Mouse (Mus musculus) frontal cortex, postnatal 10 days (tissue): ENCODE results near the gene Slc25a18.
A peak's percentile ranks its signal among the peaks of the same experiment; 100 is the strongest.
"Not testable (repeated sequence)": the region's sequence is repeated elsewhere in the genome, so short reads cannot be mapped to it uniquely, and the experiment has no call there.

Experiments used
- DNase-seq, 2 experiments: peaks; one replicate each; pipeline ENCODE4 v3.0.0; 2022; ENCODE audit warnings: low spot score in 2 of 2, mixed read lengths in 1 of 2

Slc25a18 gene

DNA sequence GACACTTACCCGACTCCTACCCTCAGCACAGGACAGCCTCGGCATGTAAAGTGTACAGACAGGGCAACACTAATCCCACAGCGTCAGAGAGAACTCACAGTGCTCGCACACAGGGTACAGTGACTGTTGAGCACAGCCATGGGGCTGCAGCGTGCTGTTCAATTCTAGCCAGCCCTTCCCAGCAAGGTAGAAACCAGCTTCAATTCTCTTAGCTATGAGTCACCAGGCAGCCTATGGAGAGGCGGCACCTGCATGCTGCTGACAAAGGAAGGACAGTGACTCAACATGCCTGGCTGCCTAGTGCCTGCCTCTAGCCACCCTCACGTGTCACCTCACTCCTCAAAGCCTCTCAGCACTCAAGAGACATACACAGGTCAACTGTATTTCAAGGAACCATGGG, 24.6 kb downstream of the Slc25a18 start:
- no peak for DNase-seq

GRCm38 (mm10) chr6:120798905-120799304, 25.5 kb downstream of the Slc25a18 start:
- no peak for DNase-seq

- DNase-seq = no peak
Measured at GRCm38 (mm10) chr6:120799581-120800041, 26.2 kb downstream of the Slc25a18 start.

DNA sequence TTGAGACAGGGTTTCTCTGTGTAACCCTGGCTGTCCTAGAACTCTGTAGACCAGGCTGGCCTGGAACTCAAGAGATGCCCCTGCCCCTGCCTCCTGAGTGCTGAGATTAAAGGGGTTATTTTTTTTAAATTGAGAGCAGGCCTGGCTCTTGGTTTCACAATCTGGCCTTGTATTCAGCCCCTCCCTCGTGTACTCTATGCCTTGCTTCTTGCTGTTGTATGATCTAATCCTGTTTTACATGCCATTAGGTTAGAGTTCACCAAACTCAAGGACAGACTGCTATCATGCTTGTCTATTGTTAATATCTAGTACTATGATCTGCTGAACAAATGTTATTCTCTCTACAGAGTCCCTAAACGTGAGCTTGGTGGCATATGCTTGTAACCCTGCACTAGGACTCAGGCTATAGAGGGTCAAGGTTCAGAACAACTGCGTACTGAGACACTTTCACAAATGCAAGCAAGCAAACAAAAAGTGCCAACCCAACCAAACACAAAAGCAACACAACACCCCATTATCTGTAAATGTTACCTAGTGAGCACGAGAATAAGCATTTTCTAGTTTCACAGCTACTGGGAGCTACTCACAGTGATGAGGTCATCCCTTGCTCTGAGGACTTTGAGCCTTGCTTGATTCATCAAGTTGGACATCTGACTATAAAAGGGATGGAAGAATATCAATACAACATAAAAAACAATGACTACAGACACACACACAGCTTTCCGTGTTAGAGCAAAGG, 33.8 kb downstream of the Slc25a18 start:
- no peak for DNase-seq

DNA sequence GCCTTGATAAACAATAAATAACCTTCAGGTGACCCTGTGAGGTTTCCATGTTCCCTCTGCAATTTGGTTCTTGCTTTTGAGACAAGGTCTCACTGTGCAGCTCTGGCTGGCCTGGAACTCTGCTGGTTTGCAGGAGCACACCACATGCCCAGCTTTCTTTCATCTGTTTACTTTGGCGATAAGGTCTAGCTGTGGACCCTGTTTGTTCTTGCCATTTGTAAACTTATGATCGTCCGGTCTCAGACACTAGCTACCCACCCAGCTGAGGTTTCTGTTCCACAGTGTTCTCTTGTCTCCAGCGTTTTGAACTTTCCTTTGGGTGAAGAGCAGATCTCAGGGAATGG, 34.3 kb downstream of the Slc25a18 start:
- DNase-seq = no peak

DNA sequence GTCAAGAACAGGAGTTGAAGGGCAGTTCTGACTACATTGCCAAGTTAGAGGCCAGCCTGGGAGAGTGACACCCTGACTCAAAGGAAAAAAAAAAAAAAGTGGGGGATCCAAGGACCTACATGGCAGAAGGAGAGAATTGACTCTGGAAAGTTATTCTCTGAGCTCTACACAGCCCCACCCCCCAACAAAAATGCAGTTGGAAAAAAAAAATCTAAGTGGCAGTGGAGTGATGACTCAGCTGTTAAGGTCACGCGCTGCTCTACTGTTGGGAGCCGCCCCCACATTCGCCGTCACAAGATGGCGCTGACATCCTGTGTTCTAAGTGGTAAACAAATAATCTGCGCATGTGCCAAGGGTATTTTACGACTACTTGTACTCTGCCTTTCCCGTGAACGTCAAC, 38.6 kb downstream of the Slc25a18 start:
- DNase-seq = not testable (repeated sequence)

DNA sequence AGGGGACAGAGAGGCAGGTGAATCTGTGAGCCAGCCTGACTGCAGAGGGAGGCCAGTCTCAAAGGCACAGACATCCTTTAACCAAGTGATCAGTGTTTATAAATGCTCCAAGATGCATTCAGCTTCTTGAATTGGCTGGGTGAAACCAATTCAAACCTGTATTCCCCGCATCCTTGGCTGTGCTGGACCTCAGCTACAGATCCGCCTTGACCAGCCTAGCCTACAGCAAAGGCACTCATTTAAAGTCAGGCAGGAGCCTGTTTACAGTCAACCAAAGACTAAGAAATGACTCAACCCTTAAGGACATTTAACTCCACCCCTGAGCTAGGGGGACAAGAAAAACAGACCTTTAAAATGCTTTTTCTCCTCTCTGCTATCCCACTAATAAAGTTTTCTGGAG, 45.9 kb downstream of the Slc25a18 start:
- DNase-seq = no peak

- DNase-seq = no peak
Measured at GRCm38 (mm10) chr6:120820144-120820543, 46.8 kb downstream of the Slc25a18 start.

DNA sequence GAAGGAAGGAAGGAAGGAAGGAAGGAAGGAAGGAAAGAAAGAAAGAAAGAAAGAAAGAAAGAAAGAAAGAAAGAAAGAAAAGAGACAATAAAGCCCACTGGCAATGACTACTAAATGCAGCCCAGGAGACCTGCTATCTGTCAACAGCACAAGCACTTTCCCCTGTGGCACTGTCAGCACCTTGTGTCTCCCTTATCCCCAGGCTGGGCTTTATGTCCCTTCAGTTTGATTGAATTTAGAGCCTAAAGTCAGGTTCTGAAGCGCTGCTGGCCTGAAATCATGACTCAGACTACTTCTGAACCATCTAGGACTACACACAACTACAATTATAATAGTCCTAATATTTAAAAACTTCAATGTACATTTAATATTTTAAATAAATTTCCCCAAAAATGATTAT, 47.6 kb downstream of the Slc25a18 start:
- DNase-seq = no peak

GRCm38 (mm10) chr6:120821715-120822114, 48.3 kb downstream of the Slc25a18 start:
- DNase-seq = no peak

DNA sequence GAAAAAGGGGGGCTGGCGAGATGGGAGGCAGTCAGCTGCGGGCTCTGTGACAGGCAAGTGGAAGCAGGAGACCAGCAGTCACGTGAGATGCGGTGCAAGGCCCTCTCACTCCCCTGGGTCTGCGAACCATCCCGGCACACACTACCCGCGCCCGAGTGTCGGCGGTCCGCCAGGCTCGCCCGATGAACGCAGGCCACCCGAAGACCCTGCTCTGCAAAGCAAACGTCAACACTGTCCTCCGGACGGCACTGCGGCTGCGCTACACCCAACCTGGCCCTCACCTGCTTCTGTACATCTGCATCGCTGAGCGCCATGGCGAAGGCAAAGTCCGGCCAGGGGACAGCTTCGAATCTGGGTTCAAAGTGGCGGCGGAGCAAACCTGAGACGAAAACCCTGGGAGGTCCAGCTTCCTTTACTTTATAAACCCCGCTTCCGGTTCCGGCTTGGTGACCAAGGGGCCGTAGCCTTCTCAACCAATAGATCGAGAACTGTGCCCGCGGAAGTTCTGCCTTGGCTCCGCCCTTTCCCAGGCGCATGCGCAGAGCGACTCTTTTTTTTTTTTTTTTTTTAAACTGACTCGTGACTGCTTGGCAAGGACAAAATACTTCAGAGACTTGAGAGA, 49.0 kb downstream of the Slc25a18 start, which contains the start of gene Atp6v1e1:
Gene Atp6v1e1 (minus strand): TSS at position 487 of the 622 bp plus-strand sequence.
- peak; percentile 89 for DNase-seq

DNA sequence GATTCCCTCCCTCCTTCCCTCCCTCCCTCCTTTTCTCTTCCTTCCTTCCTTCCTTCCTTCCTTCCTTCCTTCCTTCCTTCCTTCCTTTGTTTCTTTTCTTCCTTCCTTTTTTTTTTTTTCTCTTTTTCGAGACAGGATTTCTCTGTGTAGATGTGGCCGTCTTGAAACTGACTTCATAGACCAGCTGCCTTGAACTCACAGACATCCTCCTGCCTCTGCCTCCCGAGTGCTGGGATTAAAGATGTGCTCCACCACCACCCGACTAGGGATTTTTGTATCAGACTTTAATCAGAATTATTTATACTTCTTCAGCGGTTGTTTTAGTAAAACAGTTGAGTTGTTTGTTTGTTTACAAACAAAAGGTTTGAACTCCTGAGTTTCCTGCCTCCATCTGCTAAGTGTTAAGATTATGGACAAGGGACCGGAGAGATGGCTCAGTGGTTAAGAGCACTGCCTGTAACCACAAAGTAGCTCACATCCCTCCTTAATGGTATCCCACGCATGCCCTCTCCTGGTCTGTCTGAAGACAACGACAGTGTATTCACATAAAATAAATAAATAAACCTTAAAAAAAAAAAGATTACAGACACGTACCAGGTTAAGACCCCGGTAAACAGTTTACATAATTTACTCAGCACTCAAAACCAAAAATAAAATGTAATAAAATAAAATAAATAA, 49.7 kb downstream of the Slc25a18 start:
- no peak for DNase-seq

DNA sequence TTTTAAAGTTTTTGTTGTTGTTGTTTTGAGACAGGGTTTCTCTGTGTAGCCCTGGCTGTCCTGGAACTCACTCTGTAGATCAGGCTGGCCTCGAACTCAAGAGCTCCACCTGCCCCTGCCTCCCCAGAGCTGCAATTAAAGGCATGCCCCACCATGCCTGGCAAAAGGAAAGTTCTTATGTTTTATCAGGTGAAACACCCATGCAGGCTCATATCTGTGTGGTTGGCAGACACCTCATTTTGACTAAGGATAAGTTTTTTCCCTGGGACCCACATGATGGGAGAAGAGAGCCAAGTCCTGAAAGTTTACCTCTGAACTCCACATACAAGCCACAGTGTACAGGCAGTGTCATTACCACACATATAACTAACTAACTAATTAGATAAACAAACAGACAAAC, 56.7 kb downstream of the Slc25a18 start:
- DNase-seq = no peak

DNA sequence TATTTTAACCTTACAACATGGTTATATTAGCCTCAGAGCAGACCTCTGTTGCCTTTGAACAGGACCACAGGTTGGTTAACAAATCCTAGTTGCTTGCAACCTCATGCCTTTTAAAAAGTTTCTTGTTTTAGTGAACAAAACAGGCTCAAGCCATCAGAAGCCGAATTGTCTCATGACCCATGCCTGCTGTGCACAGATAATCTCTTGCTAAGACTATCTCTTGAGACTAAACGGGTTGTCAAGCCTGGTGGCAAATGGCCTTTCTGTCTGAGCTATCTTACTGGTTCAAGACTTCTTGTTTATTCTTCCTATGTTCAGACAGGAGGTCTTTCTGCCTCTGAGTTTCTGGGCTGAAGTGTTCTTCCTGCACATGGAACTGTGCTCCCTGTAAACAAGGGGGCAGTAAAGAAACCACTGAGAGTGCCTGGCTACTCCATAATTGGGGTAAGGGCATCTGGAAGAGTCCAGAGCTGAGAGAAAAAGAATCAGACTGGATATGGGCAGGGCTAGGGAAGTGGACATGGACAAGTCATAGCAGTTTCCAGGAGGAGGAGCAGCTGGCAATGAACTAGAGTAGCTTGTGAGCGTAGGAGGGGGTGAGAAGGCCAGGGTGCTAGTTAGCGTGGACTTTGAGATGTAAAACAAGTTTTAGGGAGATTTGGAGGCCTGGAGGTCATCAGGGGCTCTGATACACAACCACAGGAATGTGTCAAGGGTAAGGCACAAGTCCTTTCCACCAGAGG, 57.7 kb downstream of the Slc25a18 start:
- no peak for DNase-seq

DNA sequence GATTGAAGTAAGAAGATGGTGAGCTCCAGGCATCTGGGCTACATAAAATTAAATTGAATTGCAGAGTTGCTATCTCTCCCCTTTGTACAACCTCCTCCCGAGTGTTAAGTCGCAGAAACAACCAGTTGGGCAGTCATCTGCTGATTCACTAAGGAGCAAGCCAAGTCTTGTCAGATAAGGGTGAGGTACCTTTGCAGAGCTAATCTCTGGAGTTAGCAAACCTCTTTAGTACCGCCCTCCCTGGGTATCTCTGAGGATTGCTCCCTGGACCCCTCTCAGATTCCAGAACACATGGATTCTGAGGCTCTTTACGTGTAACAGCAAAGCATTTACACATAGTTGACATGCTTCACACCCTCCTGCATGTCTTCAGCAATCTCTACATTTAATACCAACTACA, 58.7 kb downstream of the Slc25a18 start:
- no peak for DNase-seq

DNA sequence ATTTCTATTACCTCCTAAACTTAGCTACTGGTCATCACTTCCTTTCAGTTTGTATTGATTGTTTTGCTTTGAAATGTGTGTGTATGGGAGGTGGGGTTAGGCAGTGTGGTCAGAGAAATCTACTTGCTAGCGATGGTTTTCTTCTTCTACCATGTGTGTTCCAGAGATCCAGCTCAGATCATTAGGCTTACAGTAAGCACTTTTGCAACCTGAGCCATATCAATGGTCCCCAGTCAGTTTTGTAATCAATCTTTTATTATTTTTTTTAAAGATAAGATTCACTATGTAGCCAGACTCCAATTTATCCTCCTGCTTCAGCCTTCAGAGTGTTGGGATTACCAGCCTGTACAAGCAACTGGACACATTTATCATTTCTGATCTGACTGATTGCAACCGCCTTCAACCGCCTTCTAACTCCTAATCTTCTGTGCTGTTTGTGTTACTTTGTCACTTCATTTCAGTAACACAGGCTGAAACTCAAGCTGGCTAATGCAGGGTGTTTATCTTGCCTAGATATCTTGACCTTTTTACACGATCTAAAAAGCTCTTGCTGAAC, 61.5 kb downstream of the Slc25a18 start:
- DNase-seq = no peak

- peak; percentile 87 to 93 for DNase-seq
Measured at GRCm38 (mm10) chr6:120835474-120836374, 62.3 kb downstream of the Slc25a18 start, which contains the start of gene Bcl2l13. Gene Bcl2l13, plus strand, starts transcription at chr6:120836212.

DNA sequence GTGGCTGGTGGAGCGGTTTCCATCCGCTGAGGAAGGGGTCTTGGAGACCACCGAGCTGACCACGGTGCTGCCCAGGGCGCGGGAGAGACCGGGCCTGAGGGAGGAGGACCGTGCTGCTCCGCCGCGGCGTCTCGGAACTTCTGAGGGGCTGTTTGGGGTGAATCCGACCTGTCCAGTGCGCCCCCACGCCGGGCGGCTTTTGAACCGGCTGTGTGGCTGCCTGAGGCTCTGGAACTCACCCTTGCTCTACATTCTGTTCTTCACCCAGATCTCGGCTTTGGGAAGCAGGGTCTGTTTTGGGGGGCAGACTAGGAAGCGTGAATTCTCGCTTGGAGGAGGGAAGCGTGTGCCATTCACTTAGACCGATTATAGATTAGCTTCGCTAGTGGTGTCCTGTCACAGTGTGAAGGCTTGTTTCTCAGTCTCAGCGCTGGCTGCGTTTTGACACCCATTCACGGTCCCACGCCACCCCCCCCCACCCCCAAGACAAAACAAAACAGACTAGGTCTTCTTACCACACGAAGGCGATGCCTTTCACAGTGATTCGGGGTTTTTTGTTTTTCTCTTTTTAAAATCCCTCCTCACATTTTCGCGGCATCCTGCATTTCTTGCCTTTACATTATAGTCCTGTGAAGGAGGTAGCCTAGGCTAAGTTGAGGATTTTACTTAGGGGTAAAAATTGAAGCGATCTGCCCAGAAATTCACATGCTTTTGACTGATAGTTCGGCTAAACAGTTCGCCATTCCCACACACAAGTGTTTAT, 63.2 kb downstream of the Slc25a18 start:
- no peak for DNase-seq

- DNase-seq = no peak
Measured at GRCm38 (mm10) chr6:120837152-120837530, 63.8 kb downstream of the Slc25a18 start.

DNA sequence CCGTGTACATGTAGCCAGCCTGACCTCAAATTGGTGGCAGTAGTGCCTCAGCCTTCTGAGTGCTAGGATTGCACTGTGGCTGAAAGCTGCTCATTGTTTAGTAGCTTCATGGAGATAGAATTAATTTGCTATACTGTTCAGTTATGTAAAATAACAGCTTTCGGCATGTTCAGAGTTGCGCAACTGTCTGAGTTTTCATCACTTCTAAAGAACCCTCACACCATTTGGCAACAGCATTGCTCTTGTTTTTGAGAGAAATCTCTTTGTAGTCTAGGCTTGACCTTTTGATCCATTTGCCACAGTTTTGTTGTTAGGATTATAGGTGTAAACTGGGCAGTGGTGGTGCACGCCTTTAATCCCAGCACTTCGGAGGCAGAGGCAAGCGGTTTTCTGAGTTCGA, 66.9 kb downstream of the Slc25a18 start:
- DNase-seq = no peak
